Mouse (Mus musculus) hindbrain, embryonic 10.5 days (tissue): ENCODE measurements around the gene Ewsr1. TPM values are rescaled to one million over a fixed set of nuclear protein-coding genes. Genes with fewer than 3 reads are reported as not detected.
A peak's percentile ranks its signal among the peaks of the same experiment; 100 is the strongest.

Experiments used
- DNase-seq: peaks from one replicate; pipeline ENCODE4 v3.0.0-alpha.2; 2017; ENCODE audit warnings: low spot score
- H3K27ac ChIP-seq: fragments of 300-500 bp; sonication (generic); 2 replicates; pipeline ENCODE4 v1.5.1; 2016; ENCODE audit warnings: mild to moderate bottlenecking, moderate library complexity
- H3K27me3 ChIP-seq: fragments of 300-500 bp; sonication (generic); 2 replicates; pipeline ENCODE4 v1.6.1; 2016; ENCODE audit warnings: mild to moderate bottlenecking; ENCODE audit not compliant: poor library complexity, insufficient read depth, severe bottlenecking
- H3K36me3 ChIP-seq: fragments of 300-500 bp; sonication (generic); 2 replicates; pipeline ENCODE4 v1.6.1; 2016; ENCODE audit warnings: mild to moderate bottlenecking, moderate library complexity
- H3K4me1 ChIP-seq: fragments of 300-500 bp; sonication (generic); replicated peaks from 2 replicates; pipeline ENCODE4 v1.6.1; 2016; ENCODE audit warnings: mild to moderate bottlenecking
- H3K4me3 ChIP-seq: fragments of 300-500 bp; sonication (generic); 2 replicates; pipeline ENCODE4 v1.5.1; 2016; ENCODE audit warnings: mild to moderate bottlenecking, moderate library complexity
- H3K9me3 ChIP-seq: fragments of 300-500 bp; sonication (generic); 2 replicates; pipeline ENCODE4 v1.6.1; 2016; ENCODE audit warnings: mild to moderate bottlenecking, moderate library complexity
- WGBS: fragments of 180-500 bp; shearing (Covaris S2); methylation state at CpG from one replicate; pipeline ENCODE4 v1.1.7; 2016; 5-methylcytosine and 5-hydroxymethylcytosine counted together
- polyA plus RNA-seq: library from polyadenylated mRNA; unstranded; fragments of >200 nt; fragmentation: Nextera tagmentation; extraction: Ambion mirVana; gene quantifications from 2 replicates; pipeline ENCODE4 v1.2.1, GENCODE M21; 2016

Gene Ewsr1
- polyA plus RNA-seq, 1 experiment from 2014 or later, result 877 TPM

GRCm38 (mm10) chr11:5114931-5115581 lies 16.0 kb upstream of the Ewsr1 start:
- H3K4me3 ChIP-seq, result no peak overlapping the region
- no peaks in the 10 kb centered on the region for H3K4me1 ChIP-seq

GRCm38 (mm10) chr11:5113645-5114044 lies 14.6 kb upstream of the Ewsr1 start:
- Histone ChIP-seq H3K27ac (no peak overlapping the region), H3K36me3 (peaks cover 25% of the 10 kb centered on the region; the same call in 1 of the 2 replicates), H3K4me1 (no peaks in the 10 kb centered on the region), H3K27me3 (no peaks in the 10 kb centered on the region), H3K9me3 (no peaks in the 10 kb centered on the region), H3K4me3 (no peak overlapping the region)
- DNase-seq, result no peak
- 87% methylated on average over 7 of the region's 7 CpGs for WGBS

More at GRCm38 (mm10) chr11:5114931-5115581, 16.0 kb upstream of the Ewsr1 start:
- Histone ChIP-seq H3K36me3 (peaks cover 14% of the 10 kb centered on the region; the same call in 1 of the 2 replicates), H3K27me3 (no peaks in the 10 kb centered on the region), H3K9me3 (no peaks in the 10 kb centered on the region), H3K27ac (no peak overlapping the region)
- DNase-seq, result peak; percentile 88
- 30% methylated on average over 13 of the region's 13 CpGs for WGBS

GRCm38 (mm10) chr11:5109441-5109840 lies 10.4 kb upstream of the Ewsr1 start:
- DNase-seq, result no peak
- H3K36me3 ChIP-seq, result peaks cover 31% of the 10 kb centered on the region
- WGBS, result 83% methylated on average over 8 of the region's 8 CpGs

GRCm38 (mm10) chr11:5103986-5104509 lies 5.0 kb upstream of the Ewsr1 start:
- peaks cover 21% of the 10 kb centered on the region for H3K4me1 ChIP-seq
- H3K27ac ChIP-seq, result no peak overlapping the region
- 93% methylated on average over 4 of the region's 4 CpGs for WGBS
- no peaks in the 10 kb centered on the region for H3K9me3 ChIP-seq
- peaks cover 54% of the 10 kb centered on the region for H3K36me3 ChIP-seq
- no peak overlapping the region for H3K4me3 ChIP-seq
- no peak for DNase-seq
- H3K27me3 ChIP-seq, result no peaks in the 10 kb centered on the region

More at GRCm38 (mm10) chr11:5109441-5109840, 10.4 kb upstream of the Ewsr1 start:
- no peaks in the 10 kb centered on the region for H3K9me3 ChIP-seq
- H3K4me1 ChIP-seq, result 0 out of 2 replicates have a peak, but pooled peaks cover 4% of the 10 kb centered on the region
- H3K27ac ChIP-seq, result no peak overlapping the region
- no peaks in the 10 kb centered on the region for H3K27me3 ChIP-seq
- H3K4me3 ChIP-seq, result no peak overlapping the region

- Histone ChIP-seq H3K27ac (no peak overlapping the region), H3K4me1 (peaks cover 23% of the 10 kb centered on the region), H3K27me3 (no peaks in the 10 kb centered on the region), H3K36me3 (peaks cover 51% of the 10 kb centered on the region), H3K9me3 (no peaks in the 10 kb centered on the region), H3K4me3 (no peak overlapping the region)
- no peak for DNase-seq
- 96% methylated on average over 7 of the region's 7 CpGs for WGBS
Measured at GRCm38 (mm10) chr11:5102384-5102783, 3.3 kb upstream of the Ewsr1 start.

GRCm38 (mm10) chr11:5101641-5102040 lies 2.6 kb upstream of the Ewsr1 start:
- Histone ChIP-seq H3K4me3 (0 out of 2 replicates have a peak overlapping the region, but pooled peaks have one; percentile 100), H3K4me1 (peaks cover 30% of the 10 kb centered on the region), H3K9me3 (no peaks in the 10 kb centered on the region), H3K27ac (no peak overlapping the region), H3K27me3 (no peaks in the 10 kb centered on the region), H3K36me3 (peaks cover 52% of the 10 kb centered on the region)
- DNase-seq, result no peak
- WGBS, result 86% methylated on average over 6 of the region's 6 CpGs

GRCm38 (mm10) chr11:5100801-5101200 lies 1.7 kb upstream of the Ewsr1 start:
- Histone ChIP-seq H3K36me3 (peaks cover 53% of the 10 kb centered on the region), H3K4me3 (peak overlapping the region; percentile 100), H3K27me3 (no peaks in the 10 kb centered on the region), H3K9me3 (no peaks in the 10 kb centered on the region), H3K27ac (0 out of 2 replicates have a peak overlapping the region, but pooled peaks have one; percentile 23), H3K4me1 (peaks cover 38% of the 10 kb centered on the region)
- 46% methylated on average over 5 of the region's 5 CpGs for WGBS
- DNase-seq, result no peak

- H3K4me1 ChIP-seq, result peaks cover 35% of the 10 kb centered on the region
- no peaks in the 10 kb centered on the region for H3K9me3 ChIP-seq
- no peak for DNase-seq
- peaks cover 51% of the 10 kb centered on the region for H3K36me3 ChIP-seq
- peak overlapping the region; percentile 100 for H3K27ac ChIP-seq
- no peaks in the 10 kb centered on the region for H3K27me3 ChIP-seq
- 3% methylated on average over 7 of the region's 7 CpGs for WGBS
- peak overlapping the region; percentile 100 for H3K4me3 ChIP-seq
Measured at GRCm38 (mm10) chr11:5100283-5100682, 1.2 kb upstream of the Ewsr1 start.

DNA sequence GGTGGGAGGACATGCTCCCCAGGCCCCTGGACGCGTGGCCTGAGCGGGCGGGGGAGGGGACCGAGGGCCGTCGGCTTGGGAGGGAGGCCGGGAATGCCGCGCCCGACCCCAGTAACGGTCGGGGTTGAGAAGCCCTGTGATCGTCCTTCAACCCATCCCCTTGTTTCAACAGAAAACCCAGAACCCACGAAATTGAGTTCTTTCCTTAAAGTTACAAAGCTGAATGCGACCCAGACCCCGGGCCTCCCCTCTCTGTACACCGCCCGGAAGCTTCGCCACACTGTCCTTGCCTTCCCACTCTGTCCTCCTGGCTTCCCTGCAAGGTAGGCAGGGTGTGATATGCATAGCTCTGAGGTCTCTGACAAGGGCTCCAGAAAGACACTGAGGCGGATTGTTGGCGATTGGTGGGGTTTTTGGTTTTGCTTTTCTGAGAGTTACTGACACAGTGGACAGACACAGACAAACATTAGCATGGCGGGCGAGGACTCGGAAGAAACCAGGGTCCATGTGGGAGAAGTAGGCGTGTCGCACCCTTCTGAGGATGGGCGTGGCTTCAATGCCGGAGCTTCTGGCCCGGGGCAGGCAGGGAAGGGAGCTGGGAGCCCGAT lies 614 bp upstream of the Ewsr1 start:
- H3K27ac ChIP-seq, result peak overlapping the region; percentile 100
- H3K4me1 ChIP-seq, result peaks cover 35% of the 10 kb centered on the region
- H3K9me3 ChIP-seq, result no peaks in the 10 kb centered on the region
- H3K4me3 ChIP-seq, result peak overlapping the region; percentile 100
- DNase-seq, result peak; percentile 89
- H3K27me3 ChIP-seq, result no peaks in the 10 kb centered on the region
- peaks cover 46% of the 10 kb centered on the region for H3K36me3 ChIP-seq
- under 1% methylated on average over 31 of the region's 31 CpGs for WGBS

DNA sequence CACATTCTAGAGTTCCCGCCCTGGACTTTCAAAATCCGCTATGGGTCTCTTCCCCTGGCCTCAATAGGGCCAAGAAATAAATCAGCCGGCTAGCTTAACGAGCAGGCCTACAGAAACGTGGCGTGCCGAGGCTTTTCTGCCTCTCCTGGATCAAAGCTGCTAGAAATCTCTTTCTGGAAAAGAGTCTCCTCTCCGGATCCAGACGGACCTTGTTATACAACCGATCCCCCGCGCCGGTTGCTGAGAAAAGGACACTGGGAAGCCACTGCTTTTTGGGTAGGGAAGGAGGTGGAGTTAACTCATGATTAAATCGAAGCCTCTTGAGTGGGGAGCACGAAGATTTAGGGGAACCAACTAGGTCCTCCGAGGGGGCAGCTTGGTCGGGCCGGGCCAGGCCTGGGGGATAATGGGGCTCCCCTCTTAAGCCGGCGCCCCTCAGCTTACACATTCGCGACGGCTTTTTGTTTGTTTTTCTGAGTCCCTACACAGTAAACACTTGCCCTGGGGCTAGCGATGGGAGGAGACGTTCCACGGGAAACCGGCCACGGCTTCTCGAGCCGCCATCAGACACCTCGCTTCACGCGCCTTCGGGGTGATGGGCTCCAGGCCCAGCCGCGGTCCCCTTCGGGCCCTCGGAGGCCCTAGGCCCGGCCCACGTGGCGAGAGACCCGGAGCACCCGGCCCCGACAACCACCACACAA lies 881 bp downstream of the Ewsr1 start:
- H3K27ac ChIP-seq, result peak overlapping the region; percentile 100
- DNase-seq, result peak; percentile 32
- H3K4me1 ChIP-seq, result peaks cover 35% of the 10 kb centered on the region
- no peaks in the 10 kb centered on the region for H3K27me3 ChIP-seq
- H3K36me3 ChIP-seq, result peaks cover 45% of the 10 kb centered on the region
- peak overlapping the region; percentile 100 for H3K4me3 ChIP-seq
- H3K9me3 ChIP-seq, result no peaks in the 10 kb centered on the region
- under 1% methylated on average over 44 of the region's 44 CpGs for WGBS

GRCm38 (mm10) chr11:5096480-5097020 lies 2.5 kb downstream of the Ewsr1 start:
- Histone ChIP-seq H3K27me3 (no peaks in the 10 kb centered on the region), H3K4me1 (peaks cover 34% of the 10 kb centered on the region), H3K9me3 (no peaks in the 10 kb centered on the region), H3K36me3 (peaks cover 47% of the 10 kb centered on the region), H3K4me3 (peak overlapping the region; percentile 100), H3K27ac (no peak overlapping the region)
- DNase-seq, result no peak
- WGBS, result 83% methylated on average over 8 of the region's 8 CpGs

- no peaks in the 10 kb centered on the region for H3K9me3 ChIP-seq
- no peak overlapping the region for H3K27ac ChIP-seq
- peaks cover 27% of the 10 kb centered on the region for H3K4me1 ChIP-seq
- no peaks in the 10 kb centered on the region for H3K27me3 ChIP-seq
- DNase-seq, result no peak
- H3K4me3 ChIP-seq, result peak overlapping the region; percentile 100
- H3K36me3 ChIP-seq, result peaks cover 50% of the 10 kb centered on the region
- 86% methylated on average over 5 of the region's 5 CpGs for WGBS
Measured at GRCm38 (mm10) chr11:5095877-5096276, 3.2 kb downstream of the Ewsr1 start.
